Mouse (Mus musculus): ENCODE measurements around the gene Panx2.
A peak's percentile ranks its signal among the peaks of the same experiment; 100 is the strongest.

The Panx2 gene

DNA sequence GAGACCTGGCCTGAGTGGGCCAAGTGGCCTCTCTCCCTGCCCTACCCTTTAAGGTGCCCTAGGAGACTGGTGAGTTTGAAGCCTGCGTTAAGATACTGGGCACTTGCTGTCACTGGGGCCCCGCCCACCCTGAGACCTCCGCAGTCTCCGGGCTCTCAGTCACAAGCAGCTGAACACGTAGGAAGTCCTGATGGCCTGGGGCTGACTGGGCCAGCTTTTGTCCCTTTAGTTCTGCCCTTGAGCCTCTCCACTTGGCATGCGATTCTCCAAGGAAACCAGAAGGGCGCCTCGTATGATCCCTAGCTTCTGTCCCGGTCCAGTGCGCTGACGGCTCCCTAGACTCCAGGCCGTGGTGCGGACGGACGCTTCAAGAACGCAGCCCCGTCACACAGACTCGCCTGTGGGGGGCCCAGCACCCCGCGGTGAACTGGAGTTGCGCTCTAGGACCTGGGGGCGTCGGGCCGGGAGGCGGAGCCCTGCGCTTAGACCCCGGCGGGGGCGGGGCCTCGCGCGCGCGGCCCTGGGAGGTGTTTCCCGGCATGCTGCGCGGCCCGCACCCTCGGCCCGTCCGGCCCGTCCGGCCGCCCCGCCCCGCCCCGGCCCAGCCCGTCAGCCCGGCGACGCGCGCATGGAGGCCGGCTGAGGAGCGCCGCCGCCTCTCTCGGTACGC, 16.1 kb downstream of the Panx2 start:
- DNase-seq: peak; percentile 88

DNA sequence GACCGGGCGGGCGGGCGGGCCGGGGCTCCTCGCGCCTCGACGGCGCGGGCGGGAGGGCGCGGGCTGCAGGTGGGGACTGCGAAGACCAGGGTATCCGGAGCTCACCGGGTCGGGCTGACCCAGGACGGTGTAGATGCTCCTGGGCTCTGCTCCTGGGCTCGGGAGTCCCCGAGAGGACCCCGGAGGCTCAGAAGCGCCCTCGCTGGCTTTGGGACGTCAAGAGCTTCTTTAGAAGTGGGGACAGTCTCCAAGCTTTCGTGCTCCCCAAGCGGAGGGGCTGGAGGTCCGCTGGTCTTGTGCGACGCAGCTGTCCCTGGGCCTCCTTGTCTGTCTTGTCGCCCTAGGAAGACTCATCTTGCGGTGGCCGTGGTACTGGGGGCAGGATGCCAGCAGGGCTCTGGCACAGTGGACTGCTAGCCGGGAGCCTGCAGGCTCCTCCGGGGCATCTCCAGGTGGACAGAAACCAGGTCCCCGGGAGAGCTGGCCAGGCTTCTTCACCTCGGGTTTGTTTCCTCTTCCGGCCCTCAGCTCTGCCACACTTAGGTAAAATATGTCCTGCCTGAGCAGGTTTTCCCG, 16.7 kb downstream of the Panx2 start:
- peak; percentile 81 for DNase-seq

DNA sequence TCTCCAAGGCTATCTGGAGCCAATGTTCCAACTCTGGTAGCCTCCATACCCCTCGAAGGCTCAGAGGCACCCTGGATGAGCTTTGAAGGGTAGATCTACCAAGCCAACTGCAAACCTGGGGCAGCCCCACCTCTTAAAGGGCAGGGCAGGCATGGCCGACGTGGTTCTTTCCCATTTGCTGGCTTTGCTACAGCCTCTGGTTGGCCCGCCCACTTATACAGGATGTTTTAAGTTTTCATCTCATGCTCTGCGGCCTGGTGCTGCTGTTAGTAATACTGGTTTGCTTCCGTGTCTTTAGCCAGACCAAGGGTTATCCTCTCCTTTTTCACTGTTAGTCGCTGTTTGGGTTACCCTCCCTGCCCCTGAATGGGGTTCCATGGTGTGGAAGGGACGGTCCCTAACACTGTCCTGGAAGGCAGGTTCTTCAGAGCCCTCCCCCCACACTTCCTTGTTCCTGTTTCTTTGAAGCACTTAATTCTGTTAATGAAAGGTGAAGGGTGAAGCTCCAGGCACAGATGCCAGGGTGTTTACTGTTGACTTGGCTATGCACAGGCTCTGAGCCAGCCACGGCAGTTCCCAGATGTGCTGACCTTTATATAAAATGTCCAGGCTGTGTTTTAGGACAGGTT, 18.8 kb downstream of the Panx2 start:
- no peak for DNase-seq

DNA sequence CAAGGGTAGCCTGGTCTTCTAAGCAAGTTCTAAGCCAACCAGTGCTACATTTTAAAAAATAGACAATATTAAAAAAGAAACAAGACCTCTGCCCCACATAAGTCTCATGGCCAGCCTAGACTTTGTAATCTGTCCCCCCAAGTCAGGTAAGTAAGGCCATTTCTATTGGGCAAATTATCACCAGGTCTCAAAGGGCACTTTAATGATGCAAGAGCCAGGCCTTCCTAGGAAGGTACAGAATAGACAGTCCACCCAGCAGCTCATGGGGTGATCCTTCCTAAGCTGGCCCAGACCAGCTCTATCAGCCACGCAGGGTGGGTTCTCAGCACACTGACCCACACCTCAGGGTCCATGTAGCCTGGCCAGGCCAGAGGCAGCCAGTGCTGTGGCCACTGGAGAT, 24.4 kb downstream of the Panx2 start:
- no peak for DNase-seq

DNA sequence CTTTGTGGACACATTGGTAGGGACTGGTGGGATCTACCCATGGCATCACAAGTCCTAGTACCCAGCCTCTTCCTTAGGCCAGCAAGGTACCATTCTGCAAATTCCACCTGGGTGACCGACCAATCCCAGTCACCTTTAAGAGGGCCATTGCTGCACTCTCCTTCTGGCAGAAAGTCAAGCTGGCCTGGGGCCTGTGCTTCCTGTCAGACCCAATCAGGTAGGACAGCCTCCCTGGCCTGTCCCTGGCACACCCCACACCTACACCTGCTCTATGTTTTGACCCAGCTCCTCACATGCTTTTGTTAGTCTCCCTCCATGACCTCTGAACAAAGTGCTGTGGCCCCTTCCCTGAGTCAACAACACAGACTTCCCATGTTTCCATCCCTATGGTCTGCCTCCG, 25.3 kb downstream of the Panx2 start:
- DNase-seq: no peak

DNA sequence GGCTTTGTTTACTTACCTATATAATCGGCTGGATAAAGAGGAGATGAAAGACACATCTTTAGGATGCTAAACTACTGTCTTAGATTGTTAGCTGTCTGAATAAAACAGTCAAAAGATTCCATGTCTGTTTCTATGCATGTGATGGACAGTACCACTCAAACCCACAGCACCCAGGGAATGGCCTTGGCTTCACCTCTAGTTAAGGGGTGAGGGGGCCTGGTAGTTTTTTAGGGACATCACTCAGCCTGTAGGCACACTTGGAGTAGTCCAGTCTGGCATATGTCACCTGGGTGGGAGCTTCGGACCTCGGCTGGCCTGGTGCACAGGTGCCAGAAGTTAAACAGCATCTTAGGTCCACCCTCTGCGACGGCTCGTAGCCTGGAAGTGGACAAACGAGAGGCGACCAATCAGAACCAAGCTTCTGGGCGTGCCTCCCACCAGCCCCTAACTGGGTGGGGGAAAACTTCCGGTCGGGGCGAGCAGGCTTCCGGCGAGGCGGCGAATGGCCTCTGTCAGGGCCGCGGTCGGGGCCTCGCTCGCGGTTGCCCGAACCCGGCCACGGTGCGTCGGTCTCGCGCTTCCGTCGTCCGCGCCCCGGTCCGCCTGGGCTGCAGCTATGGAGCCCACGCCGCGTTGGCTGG, 29.2 kb downstream of the Panx2 start, which contains the start of gene Selenoo:
Gene Selenoo (plus strand): TSS at position 478 of the 641 bp plus-strand sequence.
- peak; percentile 92 for DNase-seq

DNA sequence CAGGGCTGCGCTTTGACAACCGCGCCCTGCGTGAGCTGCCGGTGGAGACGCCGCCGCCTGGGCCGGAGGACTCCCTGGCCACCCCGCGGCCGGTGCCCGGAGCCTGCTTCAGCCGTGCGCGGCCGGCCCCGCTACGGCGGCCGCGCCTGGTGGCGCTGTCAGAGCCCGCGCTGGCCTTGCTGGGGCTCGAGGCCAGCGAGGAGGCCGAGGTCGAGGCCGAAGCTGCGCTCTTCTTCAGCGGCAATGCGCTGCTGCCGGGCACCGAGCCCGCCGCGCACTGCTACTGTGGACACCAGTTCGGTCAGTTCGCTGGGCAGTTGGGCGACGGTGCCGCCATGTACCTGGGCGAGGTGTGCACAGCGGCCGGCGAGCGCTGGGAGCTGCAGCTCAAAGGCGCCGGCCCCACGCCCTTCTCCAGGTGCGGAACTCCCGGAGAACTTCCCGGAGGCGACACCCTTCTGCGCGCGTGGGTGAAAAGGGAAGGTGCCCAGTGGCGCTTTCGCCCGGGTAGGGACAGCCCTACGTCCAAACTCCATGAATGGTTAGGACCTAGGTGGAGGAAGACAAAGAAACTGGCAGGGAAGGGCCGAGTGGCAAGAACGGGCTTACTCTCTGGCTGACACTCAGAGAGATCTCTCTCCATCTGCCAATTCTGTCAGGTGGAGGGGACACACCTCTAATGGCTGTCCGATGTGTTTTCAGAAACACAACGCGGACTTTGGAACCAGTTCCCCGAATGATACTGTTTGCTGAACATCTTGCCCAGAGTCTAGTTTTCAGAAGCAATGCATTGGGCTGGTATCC, 29.9 kb downstream of the Panx2 start:
- no peak for DNase-seq

DNA sequence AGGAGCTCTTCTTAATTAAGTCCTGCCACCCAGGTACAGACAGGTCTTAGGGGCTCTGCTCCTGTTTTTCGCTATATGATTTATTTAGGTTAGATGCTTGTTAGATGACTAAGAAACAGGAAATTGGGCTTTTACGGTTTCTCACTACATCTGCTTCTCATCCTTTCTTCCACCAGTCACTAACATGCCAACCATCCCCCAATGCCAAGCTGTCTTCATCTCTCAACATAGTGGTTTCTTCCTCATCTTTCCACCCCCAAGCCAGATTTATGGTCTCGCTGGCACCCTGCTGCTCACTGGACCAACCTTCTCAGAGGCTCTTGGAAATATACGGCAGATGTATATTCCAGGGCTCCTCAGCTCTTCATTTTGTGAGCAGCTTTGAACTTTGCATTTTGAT, 31.1 kb downstream of the Panx2 start:
- DNase-seq: no peak

DNA sequence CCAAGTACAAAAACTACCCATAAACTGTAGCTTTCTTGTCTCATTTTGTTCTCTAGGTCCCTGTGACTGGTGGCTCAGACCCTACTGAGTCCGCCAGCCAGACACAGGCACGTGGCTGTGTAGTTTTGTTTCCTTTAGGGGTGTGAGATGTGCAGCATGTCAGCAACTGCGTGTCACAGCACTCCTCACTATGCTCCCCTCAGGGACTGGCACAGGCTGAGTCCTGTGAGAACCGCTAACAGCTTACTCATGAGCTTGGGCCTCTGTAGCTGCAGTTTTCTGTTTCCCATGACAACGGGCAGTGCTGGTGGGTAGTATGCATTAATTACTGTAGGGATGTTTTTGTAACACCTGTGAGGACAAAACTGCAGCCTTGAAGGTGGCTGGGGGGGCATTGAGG, 32.6 kb downstream of the Panx2 start:
- DNase-seq: no peak

DNA sequence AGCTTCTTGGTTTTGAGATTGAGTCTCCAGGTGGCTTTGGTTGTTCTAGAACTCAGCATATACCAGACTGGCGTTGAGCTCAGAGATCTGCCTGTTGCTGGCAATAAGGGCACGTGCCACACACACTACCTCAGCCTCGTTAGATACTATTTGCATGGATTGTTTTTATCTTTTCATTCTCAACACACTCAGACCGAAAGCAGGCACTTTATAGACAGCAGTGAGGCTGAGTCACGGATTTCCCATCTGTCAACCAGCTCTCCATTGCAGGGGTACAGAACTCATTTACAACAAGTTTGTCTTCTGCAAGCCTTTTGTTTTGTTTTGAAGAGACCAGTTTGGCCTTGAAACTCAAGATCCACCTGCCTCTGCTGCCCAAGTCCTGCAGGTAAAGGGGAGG, 37.9 kb downstream of the Panx2 start:
- DNase-seq: no peak

DNA sequence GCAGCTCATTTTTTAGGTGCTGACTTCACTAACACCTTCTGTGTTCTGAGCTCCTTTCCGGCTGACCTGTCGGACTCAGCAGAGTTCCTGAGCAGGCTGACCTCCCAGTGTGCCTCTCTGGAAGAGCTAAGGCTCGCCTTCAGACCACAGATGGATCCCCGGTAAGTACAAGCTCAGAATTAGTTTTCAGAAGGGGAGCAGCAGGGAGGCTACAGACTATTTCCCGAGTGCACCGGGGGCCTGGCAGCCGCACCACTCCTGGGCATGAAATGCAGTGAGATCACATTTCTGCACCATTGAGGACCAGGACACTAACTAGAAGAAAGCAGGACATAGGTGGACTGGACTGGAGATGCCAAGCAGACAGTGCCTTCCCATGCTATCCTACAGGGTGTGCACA, 39.1 kb downstream of the Panx2 start:
- DNase-seq: peak; percentile 87

DNA sequence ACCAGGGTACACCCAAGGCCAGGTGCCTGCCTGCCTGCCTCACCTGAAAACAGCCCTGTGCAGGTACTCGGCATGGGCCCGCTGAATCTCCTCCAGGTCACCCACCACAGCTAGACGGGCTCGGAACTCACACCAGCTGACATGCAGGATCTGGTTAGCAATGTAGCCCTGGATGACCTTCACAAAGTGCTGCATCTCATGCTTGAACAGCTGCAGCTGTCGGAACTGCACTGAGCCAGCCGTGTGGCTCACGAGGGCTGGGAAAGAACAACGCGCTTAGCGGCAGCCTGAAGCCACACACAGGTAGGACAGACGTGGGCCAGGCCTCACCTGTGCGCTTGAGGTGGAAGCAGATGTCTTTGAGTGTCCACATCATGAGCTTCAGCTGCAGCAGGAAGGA, 41.3 kb downstream of the Panx2 start:
- DNase-seq: no peak

DNA sequence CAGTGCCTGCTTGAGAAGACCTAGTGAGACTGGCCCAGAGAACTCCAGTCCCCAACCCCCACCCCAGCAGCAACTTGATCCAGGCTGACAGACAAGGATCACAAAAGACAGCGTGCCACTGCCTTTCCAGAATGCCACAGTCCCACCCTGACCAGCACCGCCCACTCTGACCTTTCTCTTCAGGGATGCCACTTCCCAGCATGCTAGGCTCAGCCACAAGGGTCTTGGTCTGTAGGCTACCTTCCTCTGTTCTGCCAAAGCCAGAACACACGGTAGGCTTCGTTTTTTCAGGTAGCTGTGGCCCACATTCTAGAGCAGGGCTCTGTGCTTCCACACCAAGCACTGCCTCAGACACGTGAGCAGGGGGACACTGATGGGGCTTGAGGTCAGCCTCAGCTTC, 43.1 kb downstream of the Panx2 start:
- no peak for DNase-seq

DNA sequence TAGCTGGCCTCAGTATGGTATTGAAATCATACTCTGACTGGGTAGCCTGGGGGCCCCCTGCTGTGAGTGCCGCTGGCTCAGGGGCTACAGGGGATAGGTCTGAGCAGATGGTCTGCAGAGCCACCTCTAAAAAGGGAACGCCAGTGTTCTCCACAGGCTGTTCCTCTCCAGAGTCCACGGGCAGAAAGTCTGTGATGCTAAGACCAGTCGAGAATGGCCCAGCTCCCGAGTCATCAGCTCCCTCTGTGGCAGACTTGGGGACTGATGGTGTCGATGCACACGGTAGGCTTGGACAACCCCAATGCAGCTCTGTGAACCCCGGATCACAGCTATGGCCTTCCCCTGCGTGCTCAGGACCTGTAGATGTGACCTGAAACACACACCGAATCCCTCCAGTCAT, 44.4 kb downstream of the Panx2 start:
- DNase-seq: peak; percentile 84

DNA sequence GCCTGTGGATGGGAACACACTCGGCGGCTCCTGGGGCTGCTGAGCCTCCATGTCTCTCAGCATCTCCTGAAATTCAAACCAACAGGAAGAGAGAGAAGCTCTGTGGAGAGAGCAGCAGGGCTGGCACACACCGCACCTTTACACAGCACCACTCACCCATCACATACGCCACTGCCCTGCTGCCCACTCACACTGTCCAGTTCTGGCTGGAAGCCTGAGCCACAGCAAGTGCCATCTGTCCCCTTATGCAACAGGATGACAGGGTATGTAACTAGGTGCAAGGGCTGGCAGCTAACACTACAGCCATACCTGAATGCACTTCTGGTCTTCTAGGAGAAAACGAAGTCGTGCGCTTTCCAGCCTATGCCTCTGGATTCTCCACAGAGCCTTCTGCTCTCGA, 44.9 kb downstream of the Panx2 start:
- peak; percentile 99 for DNase-seq

DNA sequence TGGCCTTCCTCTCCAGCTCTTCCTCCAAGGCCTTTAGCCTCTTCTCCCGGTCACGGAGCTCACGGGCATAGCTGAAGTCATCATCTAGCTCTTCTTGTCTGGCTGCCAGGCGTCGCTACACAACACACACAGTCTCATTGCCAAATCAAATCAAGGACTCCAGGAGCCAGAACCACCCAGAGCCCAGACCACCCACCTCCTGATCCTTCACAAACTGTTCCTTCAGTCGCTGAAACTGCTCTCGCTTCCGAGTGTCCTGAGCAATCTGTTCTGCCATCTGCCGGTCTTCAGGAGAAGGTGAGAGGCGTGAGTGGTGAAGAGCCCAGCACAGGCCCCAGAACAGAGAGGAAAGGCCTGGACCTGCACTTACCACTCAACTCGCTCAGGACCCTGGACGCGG, 46.5 kb downstream of the Panx2 start:
- peak; percentile 92 for DNase-seq

DNA sequence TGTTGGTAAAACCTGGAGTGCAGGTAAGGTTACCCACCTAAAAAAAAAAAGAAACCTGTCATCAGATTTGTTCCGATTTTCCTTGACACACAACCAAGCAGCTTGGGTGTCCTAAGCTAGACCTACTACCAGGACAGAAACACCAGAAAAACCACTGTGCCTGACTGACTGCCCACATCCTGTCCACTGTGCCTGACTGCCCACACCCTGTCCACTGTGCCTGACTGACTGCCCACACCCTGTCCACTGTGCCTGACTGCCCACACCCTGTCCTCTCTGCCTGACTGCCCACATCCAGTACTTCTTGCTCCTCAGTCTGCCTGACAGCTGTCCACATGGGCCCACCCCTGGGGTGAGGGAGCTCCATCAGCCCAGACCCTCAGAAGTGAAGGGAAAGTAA, 47.4 kb downstream of the Panx2 start:
- peak; percentile 47 for DNase-seq

DNA sequence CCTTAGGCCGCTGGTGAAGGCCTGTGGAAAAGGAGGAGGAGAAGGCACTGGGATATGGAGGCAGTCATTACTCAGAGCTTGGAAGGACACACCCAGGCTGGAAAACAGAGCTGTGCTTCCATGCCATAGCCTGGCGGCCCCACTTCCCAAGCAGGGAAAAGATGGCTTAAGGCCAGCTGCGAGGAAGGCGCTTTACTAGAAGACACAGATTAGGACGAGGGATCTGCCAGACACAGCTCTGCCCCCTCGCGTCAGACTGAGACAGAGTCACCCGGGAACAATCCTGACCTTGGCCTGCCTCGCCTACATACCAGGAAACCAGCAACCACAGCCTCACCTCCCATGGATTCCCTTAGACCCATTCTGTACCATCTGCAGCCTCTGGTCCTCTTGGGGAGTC, 50.6 kb downstream of the Panx2 start:
- peak; percentile 84 for DNase-seq

DNA sequence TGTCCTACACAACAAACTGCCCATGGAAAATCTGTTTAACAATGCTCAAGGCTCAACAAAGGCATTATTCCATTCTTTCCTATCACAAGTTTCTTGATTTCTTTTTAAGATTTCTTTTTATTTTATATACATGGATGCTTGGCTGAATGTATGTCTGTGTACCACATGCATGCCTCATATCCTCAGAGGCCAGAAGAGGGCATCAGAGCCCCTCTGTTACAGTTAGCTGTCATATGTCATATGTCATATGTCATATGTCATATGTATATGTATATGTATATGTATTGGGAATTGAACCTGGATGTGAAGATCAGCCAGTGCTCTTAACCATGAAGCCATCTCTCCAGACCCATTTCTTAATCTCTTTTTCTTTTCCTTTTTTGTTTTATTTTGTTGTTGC, 58.5 kb downstream of the Panx2 start:
- DNase-seq: no peak

DNA sequence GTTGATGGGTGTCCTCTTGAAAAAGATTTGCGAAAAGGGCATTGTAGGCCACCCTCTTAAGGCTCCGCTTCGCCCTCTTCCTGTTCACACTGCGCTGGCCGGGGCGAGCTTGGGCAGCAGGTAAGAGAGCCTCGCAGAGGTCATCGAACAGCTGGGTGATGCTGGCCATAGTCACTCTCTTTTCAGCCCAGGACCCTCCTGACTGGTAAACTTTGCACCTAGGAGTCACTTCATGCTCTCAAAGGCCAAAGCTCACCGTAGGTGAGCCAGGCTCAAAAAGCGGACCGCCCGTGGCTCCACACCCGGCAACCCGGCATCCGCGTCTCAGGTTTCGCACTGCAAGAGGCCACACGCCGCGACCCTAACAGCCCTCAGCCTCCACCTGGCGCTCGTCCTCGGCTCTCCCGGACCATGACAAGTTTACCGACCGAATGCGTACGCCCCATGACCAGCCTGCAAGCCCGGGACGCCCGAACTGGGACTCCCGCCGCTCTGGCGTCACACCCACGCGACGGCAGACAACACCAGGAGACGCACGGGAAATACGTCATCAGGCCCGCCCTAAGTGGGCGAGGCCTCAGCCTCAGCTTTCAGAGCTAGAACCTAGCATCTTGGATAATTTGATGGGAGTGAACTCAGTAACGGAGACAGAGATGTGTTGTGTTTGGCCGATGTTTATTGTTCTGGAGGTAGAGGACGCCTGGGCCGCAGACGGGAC, 63.3 kb downstream of the Panx2 start, which contains the start of gene Tubgcp6:
Gene Tubgcp6 (minus strand): TSS at position 464 of the 718 bp plus-strand sequence.
- DNase-seq: peak; percentile 96

Data from cerebellum, adult 9-10 months (tissue).